In the genomic region with DNA sequence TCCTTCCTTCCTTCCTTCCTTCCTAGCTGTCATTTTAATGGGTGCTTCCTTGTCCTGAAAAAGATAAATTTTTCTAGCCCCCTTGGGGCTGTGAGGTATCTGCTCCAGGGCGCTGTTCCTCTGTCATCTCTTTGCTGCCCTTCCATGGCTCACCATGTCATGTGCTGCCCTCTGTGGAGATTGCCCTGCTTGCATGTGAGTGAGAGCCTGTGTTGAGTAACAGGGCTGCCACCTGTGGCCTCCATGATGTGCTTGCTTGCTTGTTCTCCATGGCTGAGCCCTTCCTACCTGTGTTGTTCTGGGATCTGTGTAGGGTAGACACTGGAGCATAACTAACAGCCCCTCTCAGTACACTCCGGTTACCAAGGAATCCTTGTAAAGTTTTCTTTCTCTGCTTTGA, we compare ENCODE assay signal across 19 mouse cellular contexts. TPM values are rescaled to one million over a fixed set of nuclear protein-coding genes. Genes with fewer than 3 reads are reported as not detected.
A peak's percentile ranks its signal among the peaks of the same experiment; 100 is the strongest.
DNase-seq lines count a peak whose midpoint lies in the region; ATAC-seq and TF ChIP-seq lines count a peak whose summit lies in the region.
"Had no signal": no experiment of that assay in that cellular context is flagged by ENCODE, and none has a peak within 500 bp of the region (broad histone marks: within the 10 kb centered on the region; RNA-seq: fewer than 3 reads in every experiment).

No protein-coding gene starts in this region.

- no peak overlapping the region for H3K4me3 ChIP-seq in heart, postnatal 0 days (ENCODE audit: low read depth, low read length)
- no peak overlapping the region for H3K4me3 ChIP-seq in kidney, postnatal 0 days (replicated peaks; ENCODE audit: low read depth, low read length)
- H3K4me3 ChIP-seq: embryonic facial prominence, embryonic 10.5 days; embryonic facial prominence, embryonic 12.5 days; forebrain, embryonic 13.5 days; forebrain, embryonic 15.5 days had no signal

- DNase-seq in heart, postnatal 0 days (ENCODE audit: low spot score), result no peak
- no peak for DNase-seq in heart, adult 8-10 months (ENCODE audit: low spot score)
- no peak for DNase-seq in kidney, postnatal 0 days (ENCODE audit: low spot score)
- no peak for DNase-seq in kidney, postnatal 36 days
- DNase-seq in thymus, postnatal 4 days, result peak; percentile 56
- no peak for DNase-seq in thymus, postnatal 14 days
- DNase-seq: adrenal gland, adult 8-10 months; adrenal gland, postnatal 14 days; adrenal gland, postnatal 36 days; cerebellum, adult 11-12 months; cerebellum, postnatal 25 days had no signal

- H3K9ac ChIP-seq in heart, postnatal 0 days (replicated peaks; ENCODE audit: low read depth, low read length), result no peak overlapping the region
- no peak overlapping the region for H3K9ac ChIP-seq in kidney, postnatal 0 days (ENCODE audit: low read depth, low read length)
- H3K9ac ChIP-seq: embryonic facial prominence, embryonic 12.5 days; forebrain, embryonic 13.5 days; forebrain, embryonic 15.5 days had no signal

- ATAC-seq in heart, postnatal 0 days (ENCODE audit: insufficient read depth, low read depth), result no peak
- ATAC-seq in kidney, postnatal 0 days (replicated peaks; ENCODE audit: low FRiP score, low read depth), result no peak
- no peak for ATAC-seq in CD4-positive, CD25-positive, alpha-beta regulatory T cell, adult 4 months
- ATAC-seq: activated CD4-positive, CD25-positive, alpha-beta regulatory T cell, adult 4 months; forebrain, embryonic 13.5 days; forebrain, embryonic 15.5 days; Patski had no signal

- no peak overlapping the region for H3K27ac ChIP-seq in heart, postnatal 0 days (ENCODE audit: low read depth)
- H3K27ac ChIP-seq in kidney, postnatal 0 days, result no peak overlapping the region
- H3K27ac ChIP-seq: embryonic facial prominence, embryonic 10.5 days; embryonic facial prominence, embryonic 12.5 days; forebrain, embryonic 13.5 days; forebrain, embryonic 15.5 days had no signal

- no peaks in the 10 kb centered on the region for H3K36me3 ChIP-seq in heart, postnatal 0 days (replicated peaks; ENCODE audit: control insufficient read depth, insufficient read depth, low read length)
- no peaks in the 10 kb centered on the region for H3K36me3 ChIP-seq in kidney, postnatal 0 days (ENCODE audit: insufficient read depth, low read length)
- H3K36me3 ChIP-seq: embryonic facial prominence, embryonic 12.5 days; forebrain, embryonic 15.5 days had no signal

- H3K27me3 ChIP-seq in heart, postnatal 0 days (ENCODE audit: control insufficient read depth, insufficient read depth, low read length), result no peaks in the 10 kb centered on the region
- no peaks in the 10 kb centered on the region for H3K27me3 ChIP-seq in kidney, postnatal 0 days (ENCODE audit: insufficient read depth, low read length)
- H3K27me3 ChIP-seq: CH12.LX; embryonic facial prominence, embryonic 12.5 days; forebrain, embryonic 13.5 days; forebrain, embryonic 15.5 days; Patski had no signal

- H3K4me2 ChIP-seq in heart, postnatal 0 days (ENCODE audit: low read depth, low read length), result no peak overlapping the region
- H3K4me2 ChIP-seq in kidney, postnatal 0 days (ENCODE audit: low read length), result no peak overlapping the region
- H3K4me2 ChIP-seq: embryonic facial prominence, embryonic 12.5 days; forebrain, embryonic 13.5 days; forebrain, embryonic 15.5 days had no signal

- TF ChIP-seq EP300 in heart, postnatal 0 days (IDR thresholded peaks at IDR 0.05; ENCODE audit: low read depth), result no peak

- 0 out of 2 replicates have a peak, but pooled peaks have one; percentile 14 for TF ChIP-seq CTCF in heart, postnatal 0 days (IDR thresholded peaks at IDR 0.05; ENCODE audit: low read depth)
- peak; percentile 25; the same call in 1 of the 2 replicates for TF ChIP-seq CTCF in kidney, postnatal 0 days (IDR thresholded peaks at IDR 0.05; ENCODE audit: low read depth)

- H3K4me1 ChIP-seq in heart, postnatal 0 days (ENCODE audit: control insufficient read depth, insufficient read depth), result peaks cover 5% of the 10 kb centered on the region
- H3K4me1 ChIP-seq in kidney, postnatal 0 days (replicated peaks; ENCODE audit: insufficient read depth, low read length), result no peaks in the 10 kb centered on the region
- H3K4me1 ChIP-seq: embryonic facial prominence, embryonic 10.5 days; embryonic facial prominence, embryonic 12.5 days had no signal

- 84% methylated on average over 2 of the region's 2 CpGs for WGBS in heart, postnatal 0 days
- 68% methylated on average over 2 of the region's 2 CpGs for WGBS in kidney, postnatal 0 days

- no peaks in the 10 kb centered on the region for H3K9me3 ChIP-seq in heart, postnatal 0 days (replicated peaks; ENCODE audit: control insufficient read depth, low read length)
- no peaks in the 10 kb centered on the region for H3K9me3 ChIP-seq in kidney, postnatal 0 days (replicated peaks; ENCODE audit: low read length)
- H3K9me3 ChIP-seq: embryonic facial prominence, embryonic 12.5 days; forebrain, embryonic 15.5 days had no signal

RNA-seq across cellular contexts. Expression of a gene that starts 12.7 kb away (rescaled TPM):
- total RNA-seq in heart, postnatal 0 days (2014; rRNA removed; ENCODE audit: low replicate concordance), result 26.6 and 31.4 TPM in 2 replicates
- 9.7 and 10.0 TPM in 2 replicates for polyA plus RNA-seq in heart, postnatal 0 days (2015; fragmentation: Nextera tagmentation; extraction: Ambion mirVana)
- total RNA-seq in heart, adult 8-10 months (2022), result 10 to 100 TPM; 24.9 to 30.8 (median 27.7) TPM
- polyA plus RNA-seq in kidney, postnatal 0 days (2015; fragmentation: Nextera tagmentation; extraction: Ambion mirVana), result 12.7 and 14.0 TPM in 2 replicates
- 10 to 100 TPM in 1 of 2 experiments, 1 to 10 TPM in 1; 8.4 to 16.2 TPM for polyA plus RNA-seq in CD4-positive, CD25-positive, alpha-beta regulatory T cell, adult 4 months (2017; shearing (Covaris generic))

RNA-seq across cellular contexts. Expression of a gene that starts 41.0 kb away (rescaled TPM):
- 25.3 and 28.2 TPM in 2 replicates for total RNA-seq in heart, postnatal 0 days (2014; rRNA removed; ENCODE audit: low replicate concordance)
- 12.1 and 14.5 TPM in 2 replicates for polyA plus RNA-seq in heart, postnatal 0 days (2015; fragmentation: Nextera tagmentation; extraction: Ambion mirVana)
- total RNA-seq in heart, adult 8-10 months (2022), result 10 to 100 TPM; 25.5 to 32.9 (median 29.4) TPM
- polyA plus RNA-seq in kidney, postnatal 0 days (2015; fragmentation: Nextera tagmentation; extraction: Ambion mirVana), result 9.4 and 10.6 TPM in 2 replicates
- polyA plus RNA-seq in CD4-positive, CD25-positive, alpha-beta regulatory T cell, adult 4 months (2017; shearing (Covaris generic)), result 1 to 10 TPM; 5.1 to 6.1 TPM
